Mouse (Mus musculus): Measurements from ENCODE around the gene Zfp330. TPM values are rescaled to one million over a fixed set of nuclear protein-coding genes. Genes with fewer than 3 reads are reported as not detected.
A peak's percentile ranks its signal among the peaks of the same experiment; 100 is the strongest.

Gene Zfp330
- 10 to 100 TPM; 28.9 to 29.1 TPM for total RNA-seq (2021)

GRCm38 (mm10) chr8:82774093-82774422 lies at the start of gene Zfp330:
Gene Zfp330 (minus strand): TSS chr8:82774160.
- DNase-seq, result peak; percentile 93

- no peak for DNase-seq
Observed at GRCm38 (mm10) chr8:82777945-82778344, 4.0 kb upstream of the Zfp330 start.

GRCm38 (mm10) chr8:82777406-82777805 lies 3.4 kb upstream of the Zfp330 start:
- DNase-seq, result no peak

- no peak for DNase-seq
Observed at GRCm38 (mm10) chr8:82774482-82774881, 522 bp upstream of the Zfp330 start.

GRCm38 (mm10) chr8:82773332-82774092 lies 448 bp downstream of the Zfp330 start:
- peak; percentile 14 for DNase-seq

GRCm38 (mm10) chr8:82770886-82771285 lies 3.1 kb downstream of the Zfp330 start:
- DNase-seq, result no peak

- DNase-seq, result no peak
Observed at GRCm38 (mm10) chr8:82759071-82759470, 14.9 kb downstream of the Zfp330 start.

GRCm38 (mm10) chr8:82754946-82755345 lies 19.0 kb downstream of the Zfp330 start:
- no peak for DNase-seq

GRCm38 (mm10) chr8:82746617-82747016 lies 27.3 kb downstream of the Zfp330 start:
- DNase-seq, result no peak

GRCm38 (mm10) chr8:82743905-82744904 lies 29.8 kb downstream of the Zfp330 start:
- DNase-seq, result peak; percentile 81

Other genes starting within 250 kb of the Zfp330 start
- gene Rnf150, start 89.2 kb upstream of the Zfp330 start, total RNA-seq (2021), result 1 to 10 TPM; 8.8 TPM

Measured in heart, postnatal 4 days (tissue).